Mouse (Mus musculus) forebrain, embryonic 14.5 days (tissue): ENCODE data around the gene Cdk4. TPM values are rescaled to one million over a fixed set of nuclear protein-coding genes. Genes with fewer than 3 reads are reported as not detected.

Source experiments
- ATAC-seq: fragments of 200-750 bp; cut with Nextera tagmentation; 2 replicates; pipeline ENCODE4 v1.8.0; 2017; ENCODE audit warnings: mild to moderate bottlenecking, moderate library complexity
- DNase-seq: peaks from one replicate; pipeline ENCODE4 v3.0.0-alpha.2; 2015; ENCODE audit warnings: low spot score
- H3K27ac ChIP-seq: fragments of 300-500 bp; sonication (generic); 2 replicates; pipeline ENCODE4 v1.5.1; 2014; ENCODE audit warnings: low read depth, mild to moderate bottlenecking, control low read depth, low read length, moderate library complexity
- H3K27me3 ChIP-seq: fragments of 300-500 bp; sonication (generic); replicated peaks from 2 replicates; pipeline ENCODE4 v1.6.1; 2014; ENCODE audit warnings: low read length, control low read depth, mixed read lengths; ENCODE audit not compliant: control insufficient read depth, insufficient read depth
- H3K36me3 ChIP-seq: fragments of 300-500 bp; sonication (generic); 2 replicates; pipeline ENCODE4 v1.6.1; 2014; ENCODE audit warnings: low read length, control low read depth; ENCODE audit not compliant: control insufficient read depth, insufficient read depth
- H3K4me1 ChIP-seq: fragments of 300-500 bp; sonication (generic); 2 replicates; pipeline ENCODE4 v1.6.1; 2014; ENCODE audit warnings: antibody characterized with exemption, low read length, control low read depth; ENCODE audit not compliant: control insufficient read depth, insufficient read depth
- H3K4me2 ChIP-seq: fragments of 300-500 bp; sonication (generic); 2 replicates; pipeline ENCODE4 v1.6.1; 2014; ENCODE audit warnings: mild to moderate bottlenecking, control low read depth, low read length
- H3K4me3 ChIP-seq: fragments of 300-500 bp; sonication (generic); 2 replicates; pipeline ENCODE4 v1.5.1; 2014; ENCODE audit warnings: low read depth, low read length, control low read depth
- H3K9ac ChIP-seq: fragments of 300-500 bp; sonication (generic); 2 replicates; pipeline ENCODE4 v1.6.1; 2014; ENCODE audit warnings: mild to moderate bottlenecking, low read length, control low read depth, moderate library complexity
- H3K9me3 ChIP-seq: fragments of 300-500 bp; sonication (generic); replicated peaks from 2 replicates; pipeline ENCODE4 v1.6.1; 2016; ENCODE audit warnings: low read length, control low read depth, mixed read lengths; ENCODE audit not compliant: control insufficient read depth
- WGBS: fragments of 180-500 bp; shearing (Covaris S2); extraction: QIAGEN DNeasy Blood & Tissue Kit; methylation state at CpG from one replicate; pipeline ENCODE4 v1.1.7; 2014; 5-methylcytosine and 5-hydroxymethylcytosine counted together
- polyA plus RNA-seq: library from polyadenylated mRNA; unstranded; fragments of >200 nt; fragmentation: Nextera tagmentation; extraction: Ambion mirVana; gene quantifications from 2 replicates; pipeline ENCODE4 v1.2.1, GENCODE M21; 2014

Gene Cdk4
- polyA plus RNA-seq, 1 experiment from 2014 or later: 2,468 TPM

DNA sequence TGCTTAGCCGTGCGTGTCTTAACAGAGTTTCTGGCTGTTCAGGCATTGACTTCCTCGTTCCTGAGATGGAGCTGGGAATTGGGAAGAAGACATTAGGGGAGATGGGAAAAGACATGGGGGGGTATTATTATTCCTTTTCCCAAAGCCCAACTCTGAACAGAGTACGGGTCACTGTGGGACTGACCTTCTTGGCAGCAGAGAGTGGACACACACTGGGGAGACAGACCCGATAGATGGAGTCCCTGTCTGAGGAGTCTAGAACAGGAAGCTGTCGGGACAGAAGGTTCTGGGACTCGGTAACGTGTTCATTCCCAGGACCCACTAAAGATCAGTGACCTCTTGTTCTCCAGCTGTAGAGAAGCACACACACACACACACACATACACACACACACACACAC is 12.3 kb downstream of the Cdk4 start:
- H3K9me3 ChIP-seq: no peaks in the 10 kb centered on the region
- H3K27ac ChIP-seq: no peak overlapping the region
- peaks cover 9% of the 10 kb centered on the region for H3K27me3 ChIP-seq
- H3K4me2 ChIP-seq: no peak overlapping the region
- no peak overlapping the region for H3K9ac ChIP-seq
- H3K4me3 ChIP-seq: no peak overlapping the region
- H3K4me1 ChIP-seq: peaks cover 24% of the 10 kb centered on the region; the same call in 1 of the 2 replicates
- 79% methylated on average over 8 of the region's 8 CpGs for WGBS
- ATAC-seq: no peak
- no peaks in the 10 kb centered on the region for H3K36me3 ChIP-seq
- no peak for DNase-seq

- Histone ChIP-seq H3K9ac (no peak overlapping the region), H3K9me3 (no peaks in the 10 kb centered on the region), H3K4me1 (peaks cover 24% of the 10 kb centered on the region), H3K36me3 (no peaks in the 10 kb centered on the region), H3K27ac (no peak overlapping the region), H3K4me2 (no peak overlapping the region), H3K4me3 (no peak overlapping the region), H3K27me3 (peaks cover 13% of the 10 kb centered on the region)
- no peak for DNase-seq
- 47% methylated on average over 4 of the region's 4 CpGs for WGBS
- no peak for ATAC-seq
These were observed 12.7 kb downstream of the Cdk4 start for GRCm38 (mm10) chr10:127076082-127076481.

DNA sequence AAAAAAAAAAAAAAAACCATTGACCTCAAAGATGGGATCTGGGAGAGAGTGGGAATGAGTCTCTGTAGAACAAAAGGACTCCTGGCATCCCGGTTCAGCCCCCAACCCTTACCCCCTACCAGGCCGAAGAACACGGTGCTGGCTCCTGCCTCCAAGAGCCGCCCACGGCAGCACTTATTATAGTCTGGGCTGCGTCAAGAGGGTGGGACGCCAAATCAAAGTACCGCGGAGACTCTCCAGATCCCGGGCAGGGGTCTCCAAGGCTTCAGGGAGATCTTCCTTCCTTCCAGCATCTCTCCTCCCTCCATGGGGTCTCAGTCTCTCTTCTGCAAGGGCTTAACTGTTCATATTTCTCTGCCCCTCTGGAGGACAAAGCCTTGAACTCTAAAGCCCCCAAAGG is 14.2 kb downstream of the Cdk4 start:
- H3K36me3 ChIP-seq: no peaks in the 10 kb centered on the region
- peaks cover 31% of the 10 kb centered on the region for H3K4me1 ChIP-seq
- peak overlapping the region; percentile 86 for H3K27ac ChIP-seq
- peaks cover 18% of the 10 kb centered on the region for H3K27me3 ChIP-seq
- H3K4me2 ChIP-seq: peak overlapping the region; percentile 97
- no peaks in the 10 kb centered on the region for H3K9me3 ChIP-seq
- WGBS: 6% methylated on average over 10 of the region's 10 CpGs
- peak overlapping the region; percentile 74 for H3K4me3 ChIP-seq
- H3K9ac ChIP-seq: peak overlapping the region; percentile 40; the same call in 1 of the 2 replicates
- no peak for DNase-seq
- no peak for ATAC-seq

DNA sequence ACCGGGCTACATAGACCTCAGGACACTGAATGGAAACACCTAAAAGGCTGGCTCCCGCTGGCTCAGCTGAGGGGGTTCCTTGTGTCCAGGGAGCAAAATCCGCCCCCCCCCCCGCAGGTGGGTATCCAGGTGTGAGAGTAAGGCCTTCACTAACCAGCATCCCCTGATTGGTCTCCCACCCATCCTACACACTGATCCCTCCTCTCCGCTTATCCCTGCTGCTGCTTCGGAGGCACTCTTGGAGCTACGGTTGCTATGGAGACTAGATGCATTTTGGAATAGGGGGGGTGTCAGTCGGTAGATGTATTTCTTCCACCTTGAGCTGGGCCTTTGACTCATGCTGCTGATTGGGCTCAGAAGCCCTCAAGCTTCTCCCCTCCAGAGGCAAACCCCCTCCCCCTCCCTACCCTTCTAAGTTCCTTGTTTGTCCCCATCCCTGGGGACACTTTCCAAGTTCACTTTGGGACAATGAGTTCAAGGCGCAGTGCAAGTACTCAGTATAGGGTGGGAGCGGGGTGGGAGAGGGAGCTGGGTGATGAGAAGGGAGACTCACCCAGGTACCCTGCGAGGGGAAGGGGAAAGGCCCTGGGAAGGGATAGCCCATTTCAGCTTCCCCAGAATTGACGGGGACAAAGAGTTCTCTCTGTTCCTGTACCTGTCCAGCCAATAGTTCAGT is 14.8 kb downstream of the Cdk4 start:
- H3K9ac ChIP-seq: peak overlapping the region; percentile 40
- 3% methylated on average over 12 of the region's 12 CpGs for WGBS
- H3K4me1 ChIP-seq: peaks cover 31% of the 10 kb centered on the region
- H3K4me2 ChIP-seq: peak overlapping the region; percentile 97
- DNase-seq (peak; percentile 76), ATAC-seq (peak; percentile 50)
- H3K9me3 ChIP-seq: no peaks in the 10 kb centered on the region
- H3K27ac ChIP-seq: peak overlapping the region; percentile 86
- H3K4me3 ChIP-seq: peak overlapping the region; percentile 74
- H3K27me3 ChIP-seq: peaks cover 23% of the 10 kb centered on the region
- no peaks in the 10 kb centered on the region for H3K36me3 ChIP-seq

GRCm38 (mm10) chr10:127078677-127079575 is 15.6 kb downstream of the Cdk4 start:
- DNase-seq (peak; percentile 86), ATAC-seq (peak; percentile 71)
- peak overlapping the region; percentile 74 for H3K4me3 ChIP-seq
- WGBS: 0% methylated on average over 30 of the region's 49 CpGs
- peaks cover 3% of the 10 kb centered on the region; the same call in 1 of the 2 replicates for H3K36me3 ChIP-seq
- H3K4me2 ChIP-seq: peak overlapping the region; percentile 97
- H3K27ac ChIP-seq: peak overlapping the region; percentile 86
- no peaks in the 10 kb centered on the region for H3K9me3 ChIP-seq
- peaks cover 31% of the 10 kb centered on the region for H3K4me1 ChIP-seq
- peak overlapping the region; percentile 85 for H3K9ac ChIP-seq
- peaks cover 31% of the 10 kb centered on the region for H3K27me3 ChIP-seq

- H3K27me3 ChIP-seq: peaks cover 37% of the 10 kb centered on the region
- no peak for DNase-seq
- peak overlapping the region; percentile 97 for H3K4me2 ChIP-seq
- 2% methylated on average over 65 of the region's 70 CpGs for WGBS
- H3K4me3 ChIP-seq: peak overlapping the region; percentile 74
- no peaks in the 10 kb centered on the region for H3K9me3 ChIP-seq
- peaks cover 31% of the 10 kb centered on the region for H3K4me1 ChIP-seq
- H3K27ac ChIP-seq: peak overlapping the region; percentile 86
- ATAC-seq: 0 out of 2 replicates have a peak, but pooled peaks have one; percentile 8
- peaks cover 8% of the 10 kb centered on the region; the same call in 1 of the 2 replicates for H3K36me3 ChIP-seq
- peak overlapping the region; percentile 85 for H3K9ac ChIP-seq
These were observed 16.5 kb downstream of the Cdk4 start for GRCm38 (mm10) chr10:127079665-127080391.

DNA sequence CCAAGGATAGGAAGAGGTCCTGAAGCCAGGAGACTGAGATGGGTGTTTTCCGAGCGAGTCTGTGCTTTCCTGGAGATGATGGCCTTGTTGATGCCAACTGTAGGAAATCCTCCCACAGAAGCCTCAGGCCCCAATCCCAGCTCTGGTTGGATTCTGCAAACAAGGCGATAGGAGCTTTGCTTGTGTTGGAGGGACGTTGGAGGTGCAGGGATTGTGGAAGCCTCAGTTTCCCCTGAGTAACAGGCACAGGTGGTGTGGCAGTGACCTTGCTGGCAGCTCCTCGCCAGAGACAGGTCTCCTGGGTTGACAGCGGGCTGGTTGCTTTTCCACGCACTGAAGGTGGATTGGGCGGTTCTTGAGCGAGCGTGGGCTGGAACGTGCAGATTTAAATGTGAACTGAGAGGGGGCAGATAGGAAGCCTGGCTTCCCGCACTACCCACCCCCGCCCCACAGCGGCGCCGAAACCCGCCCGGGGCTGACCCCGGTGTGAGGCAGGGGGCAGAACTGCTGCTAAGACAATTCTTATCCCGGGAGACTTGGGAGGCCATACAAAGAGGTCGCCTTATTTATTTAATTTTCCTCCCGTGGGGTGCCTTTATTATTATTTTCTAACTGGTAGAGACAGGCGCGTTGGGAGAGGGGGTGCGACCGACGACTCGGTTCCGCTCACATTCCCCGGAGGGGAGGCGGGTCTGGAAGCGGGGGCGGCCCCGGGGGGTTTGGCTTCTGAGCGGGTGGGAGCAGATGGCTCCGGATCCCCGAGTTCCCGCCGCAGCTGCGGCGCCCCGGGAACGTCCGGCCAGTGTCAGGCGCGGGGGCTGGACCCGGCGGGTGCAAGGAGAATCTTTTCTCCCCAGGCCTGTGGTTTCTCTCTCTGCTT is 17.8 kb downstream of the Cdk4 start:
- WGBS: 2% methylated on average over 48 of the region's 48 CpGs
- H3K27ac ChIP-seq: no peak overlapping the region
- DNase-seq (no peak), ATAC-seq (no peak)
- H3K9ac ChIP-seq: peak overlapping the region; percentile 85
- H3K4me1 ChIP-seq: peaks cover 31% of the 10 kb centered on the region
- H3K27me3 ChIP-seq: peaks cover 37% of the 10 kb centered on the region
- no peaks in the 10 kb centered on the region for H3K9me3 ChIP-seq
- H3K36me3 ChIP-seq: peaks cover 10% of the 10 kb centered on the region; the same call in 1 of the 2 replicates
- peak overlapping the region; percentile 74 for H3K4me3 ChIP-seq
- peak overlapping the region; percentile 97 for H3K4me2 ChIP-seq
